Mouse (Mus musculus): ENCODE measurements around the gene Pax5.

GRCm38 (mm10) chr4:44668574-44668973 lies 41.7 kb downstream of the Pax5 start:
- TF ChIP-seq EP300 (optimal IDR thresholded peaks at IDR 0.05) (no peak), CTCF (IDR thresholded peaks at IDR 0.05; ENCODE audit: low read depth) (no peak)
